Mouse (Mus musculus) midbrain, embryonic 16.5 days (tissue): ENCODE data around the gene Plekha6. TPM values are rescaled to one million over a fixed set of nuclear protein-coding genes. Genes with fewer than 3 reads are reported as not detected.

Experiments
- ATAC-seq: fragments of 200-750 bp; cut with Nextera tagmentation; 2 replicates; pipeline ENCODE4 v1.8.0; 2017; ENCODE audit warnings: moderate TSS enrichment
- H3K27ac ChIP-seq: fragments of 300-500 bp; sonication (generic); 2 replicates; pipeline ENCODE4 v1.5.1; 2014; ENCODE audit warnings: mild to moderate bottlenecking, low read length, mixed read lengths
- H3K27me3 ChIP-seq: fragments of 300-500 bp; sonication (generic); 2 replicates; pipeline ENCODE4 v1.6.1; 2014; ENCODE audit warnings: low read depth, low read length, mixed read lengths; ENCODE audit not compliant: control insufficient read depth, insufficient read depth
- H3K36me3 ChIP-seq: fragments of 300-500 bp; sonication (generic); 2 replicates; pipeline ENCODE4 v1.6.1; 2014; ENCODE audit warnings: mild to moderate bottlenecking, low read length, moderate library complexity, mixed read lengths; ENCODE audit not compliant: control insufficient read depth, insufficient read depth
- H3K4me1 ChIP-seq: fragments of 300-500 bp; sonication (generic); 2 replicates; pipeline ENCODE4 v1.6.1; 2014; ENCODE audit warnings: mild to moderate bottlenecking, low read length, mixed read lengths; ENCODE audit not compliant: control insufficient read depth, insufficient read depth
- H3K4me2 ChIP-seq: fragments of 300-500 bp; sonication (generic); 2 replicates; pipeline ENCODE4 v1.6.1; 2014; ENCODE audit warnings: mild to moderate bottlenecking, low read length, mixed read lengths
- H3K4me3 ChIP-seq: fragments of 300-500 bp; sonication (generic); 2 replicates; pipeline ENCODE4 v1.5.1; 2014; ENCODE audit warnings: low read depth, mild to moderate bottlenecking, low read length, moderate library complexity, mixed read lengths
- H3K9ac ChIP-seq: fragments of 300-500 bp; sonication (generic); 2 replicates; pipeline ENCODE4 v1.6.1; 2014; ENCODE audit warnings: low read depth, low read length, mixed read lengths
- H3K9me3 ChIP-seq: fragments of 300-500 bp; sonication (generic); replicated peaks from 2 replicates; pipeline ENCODE4 v1.6.1; 2014; ENCODE audit warnings: mild to moderate bottlenecking, low read length, mixed read lengths; ENCODE audit not compliant: control insufficient read depth, poor library complexity, severe bottlenecking
- WGBS: fragments of 180-500 bp; shearing (Covaris S2); extraction: QIAGEN DNeasy Blood & Tissue Kit; methylation state at CpG from one replicate; pipeline ENCODE4 v1.1.7; 2014; 5-methylcytosine and 5-hydroxymethylcytosine counted together
- polyA plus RNA-seq: library from polyadenylated mRNA; unstranded; fragments of >200 nt; fragmentation: Nextera tagmentation; extraction: Ambion mirVana; gene quantifications from 2 replicates; pipeline ENCODE4 v1.2.1, GENCODE M21; 2015

Gene Plekha6
- polyA plus RNA-seq, 1 experiment from 2014 or later: 17.3 TPM

- WGBS: 49% methylated on average over 7 of the region's 7 CpGs
- H3K36me3 ChIP-seq: no peaks in the 10 kb centered on the region
- ATAC-seq: no peak
- no peak overlapping the region for H3K4me2 ChIP-seq
- H3K9me3 ChIP-seq: no peaks in the 10 kb centered on the region
- H3K4me1 ChIP-seq: peaks cover 7% of the 10 kb centered on the region
- no peak overlapping the region for H3K27ac ChIP-seq
- H3K4me3 ChIP-seq: no peak overlapping the region
- peaks cover 17% of the 10 kb centered on the region for H3K27me3 ChIP-seq
- no peak overlapping the region for H3K9ac ChIP-seq
Measured at GRCm38 (mm10) chr1:133159128-133159564, 4.9 kb upstream of the Plekha6 start.

- no peak for ATAC-seq
- peaks cover 13% of the 10 kb centered on the region for H3K4me1 ChIP-seq
- peaks cover 21% of the 10 kb centered on the region for H3K27me3 ChIP-seq
- H3K4me2 ChIP-seq: no peak overlapping the region
- H3K36me3 ChIP-seq: no peaks in the 10 kb centered on the region
- no peak overlapping the region for H3K9ac ChIP-seq
- 58% methylated on average over 4 of the region's 4 CpGs for WGBS
- H3K4me3 ChIP-seq: no peak overlapping the region
- no peaks in the 10 kb centered on the region for H3K9me3 ChIP-seq
- H3K27ac ChIP-seq: no peak overlapping the region
Measured at GRCm38 (mm10) chr1:133161559-133161958, 2.5 kb upstream of the Plekha6 start.

GRCm38 (mm10) chr1:133162046-133162445 lies 2.0 kb upstream of the Plekha6 start:
- Histone ChIP-seq H3K9ac (no peak overlapping the region), H3K9me3 (no peaks in the 10 kb centered on the region), H3K36me3 (no peaks in the 10 kb centered on the region), H3K4me1 (peaks cover 13% of the 10 kb centered on the region), H3K27me3 (peaks cover 21% of the 10 kb centered on the region), H3K27ac (no peak overlapping the region), H3K4me3 (no peak overlapping the region), H3K4me2 (no peak overlapping the region)
- 71% methylated on average over 10 of the region's 10 CpGs for WGBS
- no peak for ATAC-seq

DNA sequence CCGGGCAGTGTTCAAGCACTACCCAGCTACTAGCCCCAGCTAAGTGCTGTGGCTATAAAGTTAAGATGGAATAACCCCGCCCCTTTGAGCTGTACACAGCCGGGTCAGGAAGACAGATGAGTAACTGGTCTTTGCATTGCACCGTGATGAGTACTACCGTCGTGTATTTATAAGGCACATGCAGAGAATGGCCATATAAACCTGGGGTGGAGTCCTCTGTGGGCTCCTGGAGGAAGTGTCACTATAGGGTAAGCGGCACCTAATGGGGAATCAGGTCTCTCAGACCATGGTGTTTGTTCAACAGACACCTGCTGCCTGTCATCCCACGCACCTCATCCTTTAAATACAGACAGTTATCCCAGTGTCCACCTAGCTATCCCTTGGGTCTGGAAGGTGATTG lies 1.0 kb upstream of the Plekha6 start:
- H3K9me3 ChIP-seq: no peaks in the 10 kb centered on the region
- no peak for ATAC-seq
- H3K36me3 ChIP-seq: no peaks in the 10 kb centered on the region
- 55% methylated on average over 8 of the region's 8 CpGs for WGBS
- peaks cover 21% of the 10 kb centered on the region for H3K27me3 ChIP-seq
- no peak overlapping the region for H3K4me3 ChIP-seq
- no peak overlapping the region for H3K27ac ChIP-seq
- peaks cover 13% of the 10 kb centered on the region for H3K4me1 ChIP-seq
- no peak overlapping the region for H3K9ac ChIP-seq
- no peak overlapping the region for H3K4me2 ChIP-seq

DNA sequence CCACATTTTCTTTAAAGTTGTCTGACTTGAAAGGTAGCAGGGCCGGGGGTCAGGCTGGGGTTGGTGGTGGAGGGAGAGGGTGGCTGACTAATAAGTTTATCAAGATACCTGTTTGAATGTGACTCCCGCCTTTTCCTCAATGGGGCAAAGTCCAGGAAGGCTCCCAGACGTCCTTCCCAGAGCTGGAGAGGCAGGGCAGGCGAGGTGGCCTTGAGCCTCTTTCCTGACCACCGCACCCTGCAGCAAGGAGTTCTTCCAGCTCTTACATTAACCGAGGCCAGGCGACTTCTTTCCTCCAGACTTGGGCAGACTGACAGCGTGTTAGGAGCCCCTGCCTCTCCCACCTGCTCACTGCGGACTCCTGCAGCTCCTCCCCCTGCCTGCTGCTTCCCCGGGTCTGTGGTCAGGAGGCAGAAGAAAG lies 591 bp downstream of the Plekha6 start:
- H3K27me3 ChIP-seq: peaks cover 21% of the 10 kb centered on the region
- ATAC-seq: no peak
- 3% methylated on average over 10 of the region's 10 CpGs for WGBS
- no peaks in the 10 kb centered on the region for H3K9me3 ChIP-seq
- no peaks in the 10 kb centered on the region for H3K36me3 ChIP-seq
- H3K27ac ChIP-seq: no peak overlapping the region
- peak overlapping the region; percentile 59 for H3K4me3 ChIP-seq
- H3K4me2 ChIP-seq: peak overlapping the region; percentile 98
- H3K9ac ChIP-seq: no peak overlapping the region
- H3K4me1 ChIP-seq: peaks cover 13% of the 10 kb centered on the region

DNA sequence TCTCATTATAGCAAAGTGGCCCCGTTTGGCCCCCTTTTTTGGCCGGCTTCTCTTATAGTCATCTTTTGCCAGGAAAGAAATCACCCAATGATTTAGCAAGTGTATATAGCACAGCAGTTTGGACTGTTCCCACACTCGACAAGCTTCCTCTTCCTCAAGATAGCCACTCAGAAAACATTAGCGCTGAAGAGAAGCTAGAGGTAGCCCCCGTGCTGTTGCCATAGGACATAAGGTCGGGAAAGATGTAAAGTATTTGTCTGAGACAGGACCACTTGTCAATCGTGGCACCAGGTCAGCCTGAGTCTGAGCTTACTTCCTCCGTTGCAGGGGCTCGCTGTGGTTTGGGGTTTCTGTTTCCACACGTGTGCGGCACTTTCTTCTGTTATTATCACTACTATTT lies 1.1 kb downstream of the Plekha6 start:
- H3K36me3 ChIP-seq: no peaks in the 10 kb centered on the region
- H3K27me3 ChIP-seq: peaks cover 21% of the 10 kb centered on the region
- no peak overlapping the region for H3K4me2 ChIP-seq
- no peak overlapping the region for H3K27ac ChIP-seq
- WGBS: 37% methylated on average over 11 of the region's 11 CpGs
- H3K4me1 ChIP-seq: peaks cover 13% of the 10 kb centered on the region
- H3K9ac ChIP-seq: no peak overlapping the region
- ATAC-seq: no peak
- no peak overlapping the region for H3K4me3 ChIP-seq
- H3K9me3 ChIP-seq: no peaks in the 10 kb centered on the region

DNA sequence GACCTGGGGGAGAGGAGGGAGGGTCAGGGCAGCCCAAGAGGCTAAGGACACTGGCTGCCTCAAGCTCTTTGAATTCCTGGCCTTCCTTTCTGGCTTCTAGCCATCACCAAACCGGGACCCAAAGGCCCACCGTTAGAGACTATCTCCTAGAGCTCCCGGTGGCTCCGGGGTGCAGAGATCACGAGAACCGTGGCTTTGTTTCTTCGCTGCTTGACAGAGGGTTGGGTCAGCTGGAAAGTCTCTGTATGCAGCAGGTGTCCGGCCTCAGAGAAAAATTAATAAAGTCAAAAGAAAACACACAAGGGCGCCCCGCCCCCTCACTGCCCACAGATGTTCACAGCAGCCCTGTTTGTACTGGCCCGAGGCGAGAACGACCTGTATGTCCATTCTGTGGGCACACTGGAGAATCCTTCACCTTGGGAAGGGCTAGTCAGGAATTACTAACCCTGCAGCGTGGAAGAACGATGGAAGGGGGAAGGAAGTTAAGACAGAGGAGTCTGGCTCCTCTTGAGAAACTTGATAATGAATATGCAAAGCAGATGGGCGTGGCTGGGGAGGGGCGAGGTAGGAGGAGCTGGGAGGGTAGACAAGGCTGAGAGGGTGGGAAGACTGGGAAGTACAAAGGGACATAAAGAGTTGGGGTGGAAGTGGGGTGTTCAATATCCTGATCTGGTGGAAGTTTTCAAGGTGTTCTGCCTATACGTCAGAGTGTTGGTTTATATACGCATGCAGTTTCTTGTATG lies 4.5 kb downstream of the Plekha6 start:
- no peak overlapping the region for H3K4me3 ChIP-seq
- 44% methylated on average over 19 of the region's 19 CpGs for WGBS
- peaks cover 12% of the 10 kb centered on the region for H3K4me1 ChIP-seq
- H3K36me3 ChIP-seq: no peaks in the 10 kb centered on the region
- no peaks in the 10 kb centered on the region for H3K9me3 ChIP-seq
- H3K27me3 ChIP-seq: peaks cover 5% of the 10 kb centered on the region
- no peak for ATAC-seq
- no peak overlapping the region for H3K4me2 ChIP-seq
- H3K27ac ChIP-seq: no peak overlapping the region
- no peak overlapping the region for H3K9ac ChIP-seq

GRCm38 (mm10) chr1:133170196-133170595 lies 6.2 kb downstream of the Plekha6 start:
- Histone ChIP-seq H3K9ac (no peak overlapping the region), H3K27me3 (no peaks in the 10 kb centered on the region), H3K27ac (no peak overlapping the region), H3K4me2 (no peak overlapping the region), H3K4me3 (no peak overlapping the region), H3K36me3 (no peaks in the 10 kb centered on the region), H3K4me1 (no peaks in the 10 kb centered on the region), H3K9me3 (no peaks in the 10 kb centered on the region)
- WGBS: 63% methylated on average over 8 of the region's 8 CpGs
- no peak for ATAC-seq

- H3K4me3 ChIP-seq: no peak overlapping the region
- no peaks in the 10 kb centered on the region for H3K27me3 ChIP-seq
- no peaks in the 10 kb centered on the region for H3K4me1 ChIP-seq
- WGBS: 85% methylated on average over 9 of the region's 9 CpGs
- H3K9ac ChIP-seq: no peak overlapping the region
- H3K9me3 ChIP-seq: no peaks in the 10 kb centered on the region
- H3K36me3 ChIP-seq: no peaks in the 10 kb centered on the region
- H3K27ac ChIP-seq: no peak overlapping the region
- H3K4me2 ChIP-seq: no peak overlapping the region
- no peak for ATAC-seq
Measured at GRCm38 (mm10) chr1:133171357-133171756, 7.3 kb downstream of the Plekha6 start.
